23 mouse cellular contexts compared by ENCODE assay signal in genomic region chr1:23999318-23999717, GRCm38 (mm10). TPM values are rescaled to one million over a fixed set of nuclear protein-coding genes. Genes with fewer than 3 reads are reported as not detected.
A peak's percentile ranks its signal among the peaks of the same experiment; 100 is the strongest.
DNase-seq lines count a peak whose midpoint lies in the region; ATAC-seq and TF ChIP-seq lines count a peak whose summit lies in the region.
"Had no signal": no experiment of that assay in that cellular context is flagged by ENCODE, and none has a peak within 500 bp of the region (broad histone marks: within the 10 kb centered on the region; RNA-seq: fewer than 3 reads in every experiment).

No protein-coding gene starts in this region.

- TF ChIP-seq EP300 in stomach, postnatal 0 days (optimal IDR thresholded peaks at IDR 0.05), result no peak

- no peaks in the 10 kb centered on the region for H3K27me3 ChIP-seq in stomach, postnatal 0 days (ENCODE audit: control insufficient read depth, insufficient read depth, low read length)
- no peaks in the 10 kb centered on the region for H3K27me3 ChIP-seq in hindbrain, embryonic 10.5 days (ENCODE audit: insufficient read depth, poor library complexity, severe bottlenecking)
- H3K27me3 ChIP-seq: embryonic facial prominence, embryonic 12.5 days; forebrain, embryonic 12.5 days; Patski had no signal

- H3K4me1 ChIP-seq in stomach, postnatal 0 days (replicated peaks; ENCODE audit: control insufficient read depth, insufficient read depth), result no peaks in the 10 kb centered on the region
- H3K4me1 ChIP-seq in hindbrain, embryonic 10.5 days (replicated peaks), result 0 out of 2 replicates have a peak, but pooled peaks cover 1% of the 10 kb centered on the region
- H3K4me1 ChIP-seq: embryonic facial prominence, embryonic 12.5 days had no signal

- no peaks in the 10 kb centered on the region for H3K9me3 ChIP-seq in stomach, postnatal 0 days (ENCODE audit: control insufficient read depth, low read length)
- no peaks in the 10 kb centered on the region for H3K9me3 ChIP-seq in hindbrain, embryonic 10.5 days
- H3K9me3 ChIP-seq: embryonic facial prominence, embryonic 10.5 days; embryonic facial prominence, embryonic 12.5 days; forebrain, embryonic 12.5 days had no signal

- H3K9ac ChIP-seq in stomach, postnatal 0 days (ENCODE audit: low read length), result no peak overlapping the region
- H3K9ac ChIP-seq: embryonic facial prominence, embryonic 12.5 days; forebrain, embryonic 12.5 days had no signal

- DNase-seq in stomach, postnatal 0 days (ENCODE audit: low spot score), result no peak
- no peak for DNase-seq in adrenal gland, postnatal 25 days
- no peak for DNase-seq in hindbrain, embryonic 10.5 days (ENCODE audit: low spot score)
- DNase-seq: adrenal gland, adult 8-10 months; adrenal gland, postnatal 14 days; B cell, adult 2 months; cerebellum, adult 11 months; cerebellum, adult 18-20 months; cerebellum, adult 8-10 months; cerebellum, adult 9-11 months; cerebellum, postnatal 14 days; cerebellum, postnatal 36 days had no signal

- H3K27ac ChIP-seq in stomach, postnatal 0 days (replicated peaks), result no peak overlapping the region
- no peak overlapping the region for H3K27ac ChIP-seq in hindbrain, embryonic 10.5 days
- H3K27ac ChIP-seq: embryonic facial prominence, embryonic 10.5 days; embryonic facial prominence, embryonic 12.5 days; forebrain, embryonic 12.5 days had no signal

- no peak overlapping the region for H3K4me3 ChIP-seq in stomach, postnatal 0 days (ENCODE audit: low read depth, low read length)
- no peak overlapping the region for H3K4me3 ChIP-seq in hindbrain, embryonic 10.5 days
- H3K4me3 ChIP-seq: embryonic facial prominence, embryonic 10.5 days; embryonic facial prominence, embryonic 12.5 days; forebrain, embryonic 12.5 days had no signal

- peak; percentile 62 for ATAC-seq in CD4-positive, CD25-positive, alpha-beta regulatory T cell, adult 4 months
- ATAC-seq in common myeloid progenitor, adult 5-6 weeks (replicated peaks; ENCODE audit: low read depth, poor library complexity, severe bottlenecking), result peak; percentile 24; the same call in 1 of the 2 replicates
- ATAC-seq in inflammation-experienced regulatory T-cells, adult 6 months, result peak; percentile 63
- peak; percentile 63 for ATAC-seq in megakaryocyte-erythroid progenitor cell, adult 5-6 weeks (replicated peaks; ENCODE audit: low FRiP score, low TSS enrichment, poor library complexity, severe bottlenecking)
- no peak for ATAC-seq in stomach, postnatal 0 days (ENCODE audit: low FRiP score, low TSS enrichment)
- ATAC-seq: activated CD4-positive, CD25-positive, alpha-beta regulatory T cell, adult 4 months; forebrain, embryonic 14.5 days; forebrain, embryonic 16.5 days; Patski had no signal

- no peaks in the 10 kb centered on the region; the same call in 1 of the 2 replicates for H3K36me3 ChIP-seq in stomach, postnatal 0 days (ENCODE audit: control insufficient read depth, insufficient read depth, low read length)
- H3K36me3 ChIP-seq in hindbrain, embryonic 10.5 days, result peaks cover 66% of the 10 kb centered on the region

- TF ChIP-seq CTCF in stomach, postnatal 0 days (IDR thresholded peaks at IDR 0.05; ENCODE audit: low read depth), result no peak

- no peak overlapping the region for H3K4me2 ChIP-seq in stomach, postnatal 0 days (replicated peaks; ENCODE audit: low read depth)
- H3K4me2 ChIP-seq: embryonic facial prominence, embryonic 12.5 days; forebrain, embryonic 12.5 days had no signal

- WGBS in stomach, postnatal 0 days, result 94% methylated on average over 5 of the region's 5 CpGs
- WGBS in hindbrain, embryonic 10.5 days, result 93% methylated on average over 5 of the region's 5 CpGs

RNA-seq across cellular contexts. Expression of gene Sdhaf4, which starts 6.1 kb away (rescaled TPM):
- polyA plus RNA-seq in CD4-positive, CD25-positive, alpha-beta regulatory T cell, adult 4 months (2017; shearing (Covaris generic)), result 10 to 100 TPM; 68.4 to 82.9 TPM
- 17.9 and 20.4 TPM in 2 replicates for total RNA-seq in common myeloid progenitor, adult 5-6 weeks (2017)
- polyA plus RNA-seq in inflammation-experienced regulatory T-cells, adult 6 months (2017; shearing (Covaris generic)), result 10 to 100 TPM; 83.4 to 98.8 (median 83.7) TPM
- total RNA-seq in megakaryocyte-erythroid progenitor cell, adult 5-6 weeks (2014; fragmentation: Nextera tagmentation), result 31.9 and 43.0 TPM in 2 replicates
- 19.0 and 26.1 TPM in 2 replicates for total RNA-seq in megakaryocyte-erythroid progenitor cell, adult 5-6 weeks (2017)
- 69.9 and 72.8 TPM in 2 replicates for polyA plus RNA-seq in stomach, postnatal 0 days (2015; fragmentation: Nextera tagmentation; extraction: Ambion mirVana)
- 59.7 and 68.2 TPM in 2 replicates for total RNA-seq in adrenal gland, postnatal 25 days (2021)
- 80.7 and 82.8 TPM in 2 replicates for polyA plus RNA-seq in hindbrain, embryonic 10.5 days (2016; fragmentation: Nextera tagmentation; extraction: Ambion mirVana)
